Mouse (Mus musculus): ENCODE results near the gene Mad2l1bp.

Mad2l1bp gene

GRCm38 (mm10) chr17:46108286-46108685 lies 45.1 kb downstream of the Mad2l1bp start:
- DNase-seq, result no peak

- no peak for DNase-seq
These were observed 48.9 kb downstream of the Mad2l1bp start for GRCm38 (mm10) chr17:46104487-46104886.

GRCm38 (mm10) chr17:46102608-46103159 lies 50.7 kb downstream of the Mad2l1bp start:
- no peak for DNase-seq

GRCm38 (mm10) chr17:46101906-46102305 lies 51.4 kb downstream of the Mad2l1bp start:
- DNase-seq, result no peak

GRCm38 (mm10) chr17:46098525-46098924 lies 54.8 kb downstream of the Mad2l1bp start:
- DNase-seq, result no peak
